Mouse (Mus musculus) cerebellum, adult 2 months (tissue): Measurements from ENCODE around the gene Gnl3. TPM values are rescaled to one million over a fixed set of nuclear protein-coding genes. Genes with fewer than 3 reads are reported as not detected.

Experiments used
- DNase-seq, 2 experiments: peaks; one replicate each; pipeline ENCODE4 v3.0.0; 2021
- H3K27ac ChIP-seq: fragments of 200-500 bp; 2 replicates; pipeline ENCODE4 v1.5.1; 2012; ENCODE audit warnings: low read length, control low read depth, inconsistent platforms; ENCODE audit not compliant: insufficient read depth
- H3K27me3 ChIP-seq: fragments of 200-500 bp; 2 replicates; pipeline ENCODE4 v1.6.1; 2012; ENCODE audit warnings: inconsistent platforms, mild to moderate bottlenecking, low read length, moderate library complexity; ENCODE audit not compliant: control insufficient read depth, insufficient read depth
- H3K4me1 ChIP-seq: fragments of 200-500 bp; 2 replicates; pipeline ENCODE4 v1.6.1; 2011; ENCODE audit warnings: low read length; ENCODE audit not compliant: control insufficient read depth, insufficient read depth
- H3K4me3 ChIP-seq: fragments of 200-500 bp; replicated peaks from 2 replicates; pipeline ENCODE3; 2011; ENCODE audit warnings: mild to moderate bottlenecking, low read depth, low read length, control low read depth; ENCODE audit not compliant: insufficient read depth
- CTCF ChIP-seq: fragments of 200-500 bp; IDR thresholded peaks from 2 replicates; pipeline ENCODE4 v1.5.1; 2011; ENCODE audit warnings: low read depth, mild to moderate bottlenecking, control low read depth, low read length, moderate library complexity, borderline replicate concordance; ENCODE audit not compliant: insufficient read depth
- POLR2A ChIP-seq: fragments of 200-500 bp; IDR thresholded peaks from 2 replicates; pipeline ENCODE4 v1.6.1; 2011; ENCODE audit warnings: low read length, control low read depth, borderline replicate concordance; ENCODE audit not compliant: insufficient read depth
- WGBS: fragments of 180-500 bp; shearing (Covaris S2); methylation state at CpG from one replicate; pipeline ENCODE4 v1.1.7; 2018; 5-methylcytosine and 5-hydroxymethylcytosine counted together
- polyA plus RNA-seq: library from polyadenylated mRNA; depleted of rRNA; stranded (reverse); fragments of >200 nt; gene quantifications from 2 replicates; pipeline ENCODE4 v1.2.3, GENCODE M21; 2012; rRNA removed

Gene Gnl3
- 47.3 and 52.1 TPM in 2 replicates for polyA plus RNA-seq

- peak; percentile 97 to 98 for DNase-seq
- WGBS: under 1% methylated on average over 38 of the region's 53 CpGs
- peak within 1 kb of the TSS; percentile 87 for H3K27ac ChIP-seq
- no peaks in the 10 kb centered on the region for H3K27me3 ChIP-seq
- peak within 1 kb of the TSS; percentile 99 for H3K4me3 ChIP-seq
- TF ChIP-seq CTCF (no peak), POLR2A (peak; percentile 79)
- peaks cover 6% of the 10 kb centered on the region; the same call in 1 of the 2 replicates for H3K4me1 ChIP-seq
Measured at GRCm38 (mm10) chr14:31018860-31019291, at the start of gene Gnl3, which contains the start of gene Pbrm1. TSS of gene Gnl3 (minus strand) at chr14:31019152. TSS of gene Pbrm1 (plus strand) at chr14:31019138.

- WGBS: 49% methylated on average over 1 of the region's 1 CpGs
- H3K27me3 ChIP-seq: no peaks in the 10 kb centered on the region
- TF ChIP-seq POLR2A: no peak
- no peak for TF ChIP-seq CTCF
- no peak overlapping the region for H3K4me3 ChIP-seq
- no peak overlapping the region for H3K27ac ChIP-seq
- H3K4me1 ChIP-seq: no peaks in the 10 kb centered on the region
- no peak for DNase-seq
Measured at GRCm38 (mm10) chr14:31062277-31062676, 43.3 kb upstream of the Gnl3 start.

GRCm38 (mm10) chr14:31045817-31046216 is 26.9 kb upstream of the Gnl3 start:
- no peak for TF ChIP-seq CTCF
- no peak for TF ChIP-seq POLR2A
- H3K4me1 ChIP-seq: no peaks in the 10 kb centered on the region
- H3K27ac ChIP-seq: no peak overlapping the region
- no peaks in the 10 kb centered on the region for H3K27me3 ChIP-seq
- 98% methylated on average over 1 of the region's 1 CpGs for WGBS
- no peak for DNase-seq
- H3K4me3 ChIP-seq: no peak overlapping the region

GRCm38 (mm10) chr14:31045296-31045695 is 26.3 kb upstream of the Gnl3 start:
- Histone ChIP-seq H3K4me1 (no peaks in the 10 kb centered on the region), H3K27ac (no peak overlapping the region), H3K27me3 (no peaks in the 10 kb centered on the region), H3K4me3 (no peak overlapping the region)
- WGBS: 95% methylated on average over 5 of the region's 5 CpGs
- no peak for DNase-seq
- TF ChIP-seq CTCF (no peak), POLR2A (no peak)

- H3K27me3 ChIP-seq: no peaks in the 10 kb centered on the region
- no peak overlapping the region for H3K4me3 ChIP-seq
- H3K27ac ChIP-seq: no peak overlapping the region
- 66% methylated on average over 3 of the region's 3 CpGs for WGBS
- DNase-seq: no peak
- TF ChIP-seq POLR2A: no peak
- TF ChIP-seq CTCF: no peak
- H3K4me1 ChIP-seq: no peaks in the 10 kb centered on the region
Measured at GRCm38 (mm10) chr14:31025785-31026184, 6.8 kb upstream of the Gnl3 start.

- WGBS: 0% methylated on average over 1 of the region's 1 CpGs
Measured at GRCm38 (mm10) chr14:31022579-31022978, 3.6 kb upstream of the Gnl3 start.

GRCm38 (mm10) chr14:31019331-31020205 is 616 bp upstream of the Gnl3 start:
- peak overlapping the region; percentile 99 for H3K4me3 ChIP-seq
- WGBS: 2% methylated on average over 32 of the region's 56 CpGs
- H3K27ac ChIP-seq: peak overlapping the region; percentile 87
- peaks cover 6% of the 10 kb centered on the region; the same call in 1 of the 2 replicates for H3K4me1 ChIP-seq
- no peak for TF ChIP-seq CTCF
- TF ChIP-seq POLR2A: no peak
- H3K27me3 ChIP-seq: no peaks in the 10 kb centered on the region
- DNase-seq: peak in 1 of 2 experiments; percentile 80

More at GRCm38 (mm10) chr14:31022579-31022978, 3.6 kb upstream of the Gnl3 start:
- no peak for TF ChIP-seq CTCF
- no peak for TF ChIP-seq POLR2A
- Histone ChIP-seq H3K4me1 (peaks cover 6% of the 10 kb centered on the region; the same call in 1 of the 2 replicates), H3K4me3 (no peak overlapping the region), H3K27me3 (no peaks in the 10 kb centered on the region), H3K27ac (no peak overlapping the region)
- DNase-seq: no peak

GRCm38 (mm10) chr14:31017854-31018253 is 1.1 kb downstream of the Gnl3 start:
- peaks cover 6% of the 10 kb centered on the region; the same call in 1 of the 2 replicates for H3K4me1 ChIP-seq
- TF ChIP-seq POLR2A: no peak
- TF ChIP-seq CTCF: no peak
- no peak for DNase-seq
- no peak overlapping the region for H3K27ac ChIP-seq
- H3K4me3 ChIP-seq: peak overlapping the region; percentile 68
- 1% methylated on average over 2 of the region's 2 CpGs for WGBS
- no peaks in the 10 kb centered on the region for H3K27me3 ChIP-seq
